Mouse (Mus musculus): Measurements from ENCODE around the gene Asic3. TPM values are rescaled to one million over a fixed set of nuclear protein-coding genes. Genes with fewer than 3 reads are reported as not detected.

Gene Asic3
- polyA plus RNA-seq, 1 experiment = 0.14 TPM

GRCm38 (mm10) chr5:24455076-24455475 is 41.9 kb downstream of the Asic3 start:
- H3K27ac ChIP-seq (ENCODE audit: insufficient read depth, low read length) = no peak overlapping the region
- H3K27me3 ChIP-seq (ENCODE audit: control insufficient read depth, insufficient read depth, low read length) = no peaks in the 10 kb centered on the region
- no peak overlapping the region for H3K4me3 ChIP-seq (ENCODE audit: extremely low read depth, insufficient read depth, insufficient read length)
- DNase-seq (ENCODE audit: low read depth in 1 of 2, low spot score in 2 of 2) = no peak
- no peaks in the 10 kb centered on the region for H3K36me3 ChIP-seq (ENCODE audit: control insufficient read depth, insufficient read depth, low read length)
- TF ChIP-seq CTCF (IDR thresholded peaks at IDR 0.05; ENCODE audit: extremely low read depth, insufficient read depth, insufficient read length, insufficient replicate concordance) (no peak), POLR2A (IDR thresholded peaks at IDR 0.05; ENCODE audit: low read depth, low read length) (no peak)
- H3K4me1 ChIP-seq (ENCODE audit: control insufficient read depth, insufficient read depth, insufficient read length) = peaks cover 8% of the 10 kb centered on the region
- WGBS = 92% methylated on average over 3 of the region's 3 CpGs

- H3K4me1 ChIP-seq (ENCODE audit: control insufficient read depth, insufficient read depth, insufficient read length) = peaks cover 8% of the 10 kb centered on the region
Observed at GRCm38 (mm10) chr5:24455613-24456012, 42.4 kb downstream of the Asic3 start.

GRCm38 (mm10) chr5:24466762-24467161 is 53.6 kb downstream of the Asic3 start:
- no peaks in the 10 kb centered on the region for H3K27me3 ChIP-seq (ENCODE audit: control insufficient read depth, insufficient read depth, low read length)
- H3K4me3 ChIP-seq (ENCODE audit: extremely low read depth, insufficient read depth, insufficient read length) = no peak overlapping the region
- H3K36me3 ChIP-seq (ENCODE audit: control insufficient read depth, insufficient read depth, low read length) = no peaks in the 10 kb centered on the region
- no peak for DNase-seq (ENCODE audit: low read depth in 1 of 2, low spot score in 2 of 2)
- no peak for TF ChIP-seq POLR2A (IDR thresholded peaks at IDR 0.05; ENCODE audit: low read depth, low read length)
- no peak for TF ChIP-seq CTCF (IDR thresholded peaks at IDR 0.05; ENCODE audit: extremely low read depth, insufficient read depth, insufficient read length, insufficient replicate concordance)
- 92% methylated on average over 12 of the region's 12 CpGs for WGBS
- H3K27ac ChIP-seq (ENCODE audit: insufficient read depth, low read length) = no peak overlapping the region
- H3K4me1 ChIP-seq (ENCODE audit: control insufficient read depth, insufficient read depth, insufficient read length) = no peaks in the 10 kb centered on the region

More at GRCm38 (mm10) chr5:24455613-24456012, 42.4 kb downstream of the Asic3 start:
- Histone ChIP-seq H3K27me3 (ENCODE audit: control insufficient read depth, insufficient read depth, low read length) (no peaks in the 10 kb centered on the region), H3K4me3 (ENCODE audit: extremely low read depth, insufficient read depth, insufficient read length) (no peak overlapping the region), H3K27ac (ENCODE audit: insufficient read depth, low read length) (no peak overlapping the region), H3K36me3 (ENCODE audit: control insufficient read depth, insufficient read depth, low read length) (no peaks in the 10 kb centered on the region)
- TF ChIP-seq POLR2A (IDR thresholded peaks at IDR 0.05; ENCODE audit: low read depth, low read length) (no peak), CTCF (IDR thresholded peaks at IDR 0.05; ENCODE audit: extremely low read depth, insufficient read depth, insufficient read length, insufficient replicate concordance) (no peak)
- WGBS = 86% methylated on average over 7 of the region's 7 CpGs
- DNase-seq (ENCODE audit: low read depth in 1 of 2, low spot score in 2 of 2) = no peak

Other genes with a start within 250 kb of the Asic3 start
- gene Nupl2, start 248.4 kb upstream of the Asic3 start, polyA plus RNA-seq (2012; rRNA removed) = 3.6 and 4.5 TPM in 2 replicates
- 5.5 and 8.4 TPM in 2 replicates for gene Kcnh2, start 61.8 kb upstream of the Asic3 start, polyA plus RNA-seq (2012; rRNA removed)
- gene Nos3, start 48.6 kb upstream of the Asic3 start, polyA plus RNA-seq (2012; rRNA removed) = 8.4 and 8.5 TPM in 2 replicates
- 0.71 and 1.2 TPM in 2 replicates for gene Atg9b, start 21.2 kb upstream of the Asic3 start, polyA plus RNA-seq (2012; rRNA removed)
- gene Abcb8, start 19.7 kb upstream of the Asic3 start, polyA plus RNA-seq (2012; rRNA removed) = 31.3 and 35.7 TPM in 2 replicates
- 33.7 and 43.1 TPM in 2 replicates for gene Cdk5, start 10.1 kb downstream of the Asic3 start, polyA plus RNA-seq (2012; rRNA removed)
- 47.5 and 50.5 TPM in 2 replicates for gene Slc4a2, start 10.4 kb downstream of the Asic3 start, polyA plus RNA-seq (2012; rRNA removed)
- gene Fastk, start 31.9 kb downstream of the Asic3 start, polyA plus RNA-seq (2012; rRNA removed) = 170 and 212 TPM in 2 replicates
- gene Tmub1, start 34.5 kb downstream of the Asic3 start, polyA plus RNA-seq (2012; rRNA removed) = 61.2 and 77.4 TPM in 2 replicates
- gene Agap3, start 38.8 kb downstream of the Asic3 start, polyA plus RNA-seq (2012; rRNA removed) = 44.7 and 50.0 TPM in 2 replicates
- gene Gbx1, start 113.8 kb downstream of the Asic3 start, polyA plus RNA-seq (2012; rRNA removed) = not detected in 2 replicates
- 0.07 and 0.08 TPM in 2 replicates for gene Asb10, start 127.6 kb downstream of the Asic3 start, polyA plus RNA-seq (2012; rRNA removed)
- not detected in 2 replicates for gene 4931409K22Rik, start 143.4 kb downstream of the Asic3 start, polyA plus RNA-seq (2012; rRNA removed)
- 30.6 and 43.3 TPM in 2 replicates for gene Abcf2, start 164.1 kb downstream of the Asic3 start, polyA plus RNA-seq (2012; rRNA removed)
- 30.0 and 38.9 TPM in 2 replicates for gene Chpf2, start 173.3 kb downstream of the Asic3 start, polyA plus RNA-seq (2012; rRNA removed)
- gene Smarcd3, start 211.0 kb downstream of the Asic3 start, polyA plus RNA-seq (2012; rRNA removed) = 2.5 and 3.4 TPM in 2 replicates

Data from spleen, adult 2 months (tissue).